Mouse (Mus musculus) brain, adult 2 months (tissue): Measurements from ENCODE around the gene Sec23a.
"Not testable (repeated sequence)": the region's sequence is repeated elsewhere in the genome, so short reads cannot be mapped to it uniquely, and the experiment has no call there.

ENCODE experiments used
- DNase-seq: peaks from one replicate; pipeline ENCODE4 v3.0.0; 2011; ENCODE audit warnings: low read depth, low spot score

The Sec23a gene

DNA sequence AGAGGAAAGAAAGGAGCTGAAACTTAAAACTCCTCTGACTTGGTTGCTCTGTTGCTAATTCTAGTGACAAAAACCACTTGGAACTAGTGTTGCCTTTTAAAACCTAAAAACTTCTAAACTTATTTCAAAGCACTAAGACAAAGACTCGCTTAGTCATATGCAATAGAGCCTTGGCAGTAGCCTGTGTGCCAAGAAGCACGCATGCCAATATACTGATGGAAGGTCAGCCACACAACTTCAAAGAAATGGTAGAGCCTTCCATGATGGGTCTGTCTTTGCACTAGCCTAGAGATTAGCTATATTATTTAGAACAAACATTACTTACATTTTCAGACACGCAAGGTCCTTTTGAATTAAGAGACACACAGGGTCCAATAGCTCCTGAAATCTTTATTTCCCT, 26.1 kb downstream of the Sec23a start:
- DNase-seq = no peak

DNA sequence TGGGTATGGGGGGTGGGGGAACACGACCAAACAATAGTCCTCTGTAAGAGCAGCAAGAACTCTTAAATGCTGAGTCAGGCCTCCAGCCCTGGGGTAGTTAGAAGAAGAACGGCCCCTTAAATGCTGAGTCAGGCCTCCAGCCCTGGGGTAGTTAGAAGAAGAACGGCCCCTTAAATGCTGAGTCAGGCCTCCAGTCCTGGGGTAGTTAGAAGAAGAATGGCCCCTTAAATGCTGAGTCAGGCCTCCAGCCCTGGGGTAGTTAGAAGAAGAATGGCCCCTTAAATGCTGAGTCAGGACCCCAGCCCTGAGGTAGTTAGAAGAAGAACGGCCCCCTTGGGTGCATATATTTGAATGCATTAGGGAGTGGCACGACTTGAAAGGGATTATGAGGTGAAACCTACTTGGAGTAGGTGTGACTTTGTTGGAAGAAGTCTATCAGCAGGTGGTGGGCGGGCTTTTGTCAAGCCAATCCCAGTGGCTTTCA, 30.6 kb downstream of the Sec23a start:
- not testable (repeated sequence) for DNase-seq

DNA sequence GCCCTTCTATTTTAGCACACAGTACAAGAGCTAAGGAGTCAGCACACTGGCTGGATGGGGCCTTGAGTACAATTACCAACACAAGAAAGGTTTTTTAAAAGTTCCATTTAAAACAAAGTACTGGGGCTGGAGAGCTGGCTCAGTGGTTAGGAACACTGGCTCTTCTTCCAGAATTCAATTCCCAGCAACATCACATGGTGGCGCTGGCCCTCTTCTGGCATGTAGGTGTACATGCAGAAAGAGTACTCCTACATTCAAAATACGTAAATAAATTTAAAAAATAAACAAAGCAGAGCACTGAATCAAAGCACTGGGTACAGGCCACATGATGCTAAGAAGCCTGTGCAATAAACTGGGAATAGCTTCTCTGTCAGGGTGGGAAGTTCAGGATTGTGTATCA, 34.9 kb downstream of the Sec23a start:
- DNase-seq = no peak

DNA sequence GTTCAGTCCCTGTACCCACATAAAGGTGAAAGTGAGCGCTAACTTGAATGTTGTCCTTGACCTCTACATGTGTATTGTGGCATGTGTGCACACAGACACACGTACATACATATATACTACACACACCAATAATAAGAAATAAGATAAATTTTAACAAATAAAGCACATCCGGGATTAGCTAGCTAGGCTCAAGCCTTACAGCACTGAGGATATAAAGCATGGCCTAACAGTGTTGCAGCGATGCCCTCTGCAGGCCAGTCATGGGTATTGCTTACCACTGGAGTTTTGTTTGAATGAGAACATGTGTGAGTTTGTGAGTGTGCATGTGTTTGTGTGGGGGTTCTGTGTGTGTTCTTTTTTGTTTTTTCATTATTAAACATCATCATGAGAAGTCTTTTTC, 47.2 kb downstream of the Sec23a start:
- DNase-seq = peak; percentile 62

DNA sequence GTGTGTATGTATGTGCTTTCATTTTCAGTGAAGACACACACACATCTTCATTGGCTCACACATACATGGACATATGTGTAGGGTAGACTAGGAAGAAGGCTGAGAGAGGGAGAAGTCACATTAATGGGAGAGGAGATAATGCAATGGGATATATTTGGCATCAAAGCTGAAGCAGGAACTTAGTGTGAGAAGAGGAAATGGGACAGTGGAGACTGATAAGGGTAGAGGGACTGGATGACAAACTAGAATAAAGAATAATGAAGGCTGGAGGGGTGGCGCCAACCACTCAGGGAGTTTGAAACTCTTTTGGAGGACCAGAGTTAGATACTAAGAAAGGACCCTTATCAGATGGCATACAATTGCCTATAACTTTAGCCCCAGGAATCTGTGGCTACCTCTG, 51.0 kb downstream of the Sec23a start:
- no peak for DNase-seq

DNA sequence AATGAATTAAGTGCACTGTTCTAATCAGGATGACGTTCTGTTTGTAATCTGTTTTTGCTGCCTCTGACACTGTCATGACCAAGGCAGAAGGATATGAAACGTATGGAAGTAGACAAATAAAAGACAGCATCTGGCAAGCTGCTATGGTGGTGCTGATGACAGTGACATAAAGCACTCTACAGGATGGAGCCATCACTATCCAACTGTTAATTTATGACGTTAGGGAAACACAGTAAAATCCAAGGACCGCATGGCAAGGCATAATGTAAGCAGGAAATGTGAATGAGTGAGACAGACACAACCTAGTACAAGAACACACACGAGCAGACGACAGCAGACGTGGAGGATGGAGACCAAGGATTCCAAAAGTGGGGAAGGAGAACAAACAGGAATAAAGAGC, 55.2 kb downstream of the Sec23a start:
- DNase-seq = no peak

DNA sequence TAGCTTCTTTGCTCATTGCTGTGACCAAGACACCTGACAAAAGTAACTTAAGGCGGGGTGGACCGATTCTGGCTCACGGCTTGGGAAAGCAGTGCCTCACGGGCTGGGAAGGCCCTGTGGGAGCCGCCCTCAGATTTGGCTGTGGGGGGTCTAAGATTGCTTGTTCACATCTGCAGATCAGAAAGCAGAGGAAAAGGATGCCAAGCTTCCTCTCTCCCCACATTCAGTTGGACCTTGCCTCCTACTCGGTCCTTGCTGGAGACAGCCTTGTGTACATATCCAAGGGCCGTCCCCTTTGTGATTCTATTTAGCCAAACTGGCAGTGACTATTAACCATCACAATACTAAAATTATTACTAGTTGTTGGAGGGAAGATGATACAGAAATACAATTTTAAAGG, 55.7 kb downstream of the Sec23a start:
- DNase-seq = no peak

DNA sequence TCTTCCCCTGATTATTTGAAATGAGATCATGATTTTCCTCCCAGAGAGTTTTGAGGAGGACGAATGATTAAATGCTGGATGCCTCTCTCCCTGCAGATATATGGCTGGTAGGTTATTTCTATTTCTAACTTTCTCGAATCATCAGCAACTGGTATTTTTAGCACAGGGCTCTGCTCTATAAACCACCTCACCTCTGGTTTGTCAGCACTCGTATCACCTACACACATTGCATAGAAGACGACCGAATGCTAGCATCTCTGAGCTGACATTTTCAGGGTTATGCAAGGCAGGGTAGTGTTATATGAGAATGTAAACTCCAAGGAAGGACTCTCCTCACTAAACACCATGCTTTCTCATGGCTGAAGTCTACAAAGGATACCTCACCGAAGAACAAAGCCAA, 63.9 kb downstream of the Sec23a start:
- DNase-seq = peak; percentile 40

DNA sequence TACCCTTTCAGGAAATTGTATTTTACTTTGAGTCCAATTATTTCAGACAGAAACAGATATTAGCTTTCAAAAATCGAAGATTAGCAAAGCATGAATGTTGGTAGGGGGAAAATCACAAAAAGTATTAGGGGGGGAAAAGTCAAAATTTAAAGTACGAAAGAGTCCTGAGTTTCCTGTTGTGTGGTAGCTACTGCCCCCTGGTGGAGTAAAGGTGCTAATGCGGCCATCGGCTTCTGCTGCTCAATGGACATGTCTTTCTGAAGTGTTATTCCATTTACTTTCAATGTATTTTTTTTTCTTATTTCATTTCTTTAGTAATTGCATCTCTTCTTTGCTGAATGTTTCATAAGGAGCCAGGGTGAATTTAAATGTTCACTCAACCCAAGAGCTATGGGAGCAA, 64.6 kb downstream of the Sec23a start:
- DNase-seq = peak; percentile 72

DNA sequence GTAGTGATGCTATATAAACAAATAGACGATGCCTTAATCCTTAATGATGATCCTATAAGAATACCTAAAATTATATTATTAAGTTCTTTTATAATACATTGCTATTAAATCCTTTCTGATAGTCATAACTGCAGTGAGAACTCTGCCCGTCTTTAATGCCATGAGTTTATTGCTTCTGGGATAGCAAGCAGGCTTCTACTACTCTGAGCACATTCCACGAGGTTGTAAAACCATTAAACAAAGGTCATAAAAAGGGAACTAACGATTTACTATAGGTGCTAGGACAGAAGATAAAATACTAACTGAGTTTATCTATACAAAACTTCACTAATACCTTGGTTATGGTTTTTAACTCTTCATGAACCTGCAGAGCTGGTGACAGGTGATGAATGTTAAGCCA, 69.3 kb downstream of the Sec23a start:
- DNase-seq = no peak

DNA sequence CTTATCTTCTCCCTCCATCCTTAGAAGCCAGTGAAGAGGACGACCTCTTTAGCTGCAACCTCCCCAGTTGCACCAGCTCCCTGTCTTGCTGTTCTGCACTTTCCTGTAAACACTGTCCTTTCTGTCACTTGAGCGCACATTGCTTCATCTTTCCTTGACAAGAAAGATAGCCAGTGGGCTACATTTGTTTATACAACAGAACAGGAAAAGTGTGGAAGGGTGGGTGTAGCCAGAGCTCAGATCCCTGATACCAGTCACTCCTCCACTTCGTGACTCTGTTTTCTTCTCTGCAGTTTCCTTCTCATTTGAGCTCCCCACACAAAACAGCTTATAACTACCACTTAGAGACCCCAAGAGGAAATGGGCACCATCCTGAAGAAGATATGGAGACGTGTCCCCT, 77.2 kb downstream of the Sec23a start:
- DNase-seq = no peak

DNA sequence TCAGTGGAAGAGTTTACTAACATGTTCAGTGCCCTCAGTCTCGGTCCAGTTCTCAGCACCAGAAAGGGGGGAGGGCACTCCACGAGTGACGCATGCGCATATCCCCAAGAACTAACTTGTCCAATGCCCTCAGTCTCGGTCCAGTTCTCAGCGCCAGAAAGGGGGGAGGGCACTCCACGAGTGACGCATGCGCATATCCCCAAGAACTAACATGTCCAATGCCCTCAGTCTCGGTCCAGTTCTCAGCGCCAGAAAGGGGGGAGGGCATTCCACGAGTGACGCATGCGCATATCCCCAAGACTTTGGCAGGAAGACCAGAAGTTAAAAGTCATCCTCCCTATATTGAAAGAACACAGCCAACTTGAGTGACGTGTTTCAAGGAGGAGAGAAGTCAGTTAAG, 86.8 kb downstream of the Sec23a start:
- no peak for DNase-seq

DNA sequence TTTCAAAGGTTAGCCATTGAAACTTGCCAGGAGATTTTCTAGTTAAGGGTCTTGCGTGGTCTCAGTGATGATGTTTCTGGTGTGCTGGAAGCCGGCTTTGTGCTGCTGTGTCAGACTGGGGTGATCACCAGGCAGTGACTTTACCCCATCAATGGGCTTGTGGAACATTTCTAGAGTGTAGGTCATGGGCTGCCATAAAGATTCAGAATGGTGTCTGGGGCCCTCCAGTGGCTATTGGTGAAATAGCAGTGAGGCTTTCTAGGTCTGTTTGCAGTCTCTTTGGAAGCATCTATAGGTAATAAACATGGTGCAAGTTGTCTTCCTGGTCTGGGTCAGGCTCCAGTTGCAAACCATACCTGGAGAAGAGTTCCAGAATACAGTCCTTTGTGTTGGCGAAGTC, 87.8 kb downstream of the Sec23a start:
- peak; percentile 64 for DNase-seq

DNA sequence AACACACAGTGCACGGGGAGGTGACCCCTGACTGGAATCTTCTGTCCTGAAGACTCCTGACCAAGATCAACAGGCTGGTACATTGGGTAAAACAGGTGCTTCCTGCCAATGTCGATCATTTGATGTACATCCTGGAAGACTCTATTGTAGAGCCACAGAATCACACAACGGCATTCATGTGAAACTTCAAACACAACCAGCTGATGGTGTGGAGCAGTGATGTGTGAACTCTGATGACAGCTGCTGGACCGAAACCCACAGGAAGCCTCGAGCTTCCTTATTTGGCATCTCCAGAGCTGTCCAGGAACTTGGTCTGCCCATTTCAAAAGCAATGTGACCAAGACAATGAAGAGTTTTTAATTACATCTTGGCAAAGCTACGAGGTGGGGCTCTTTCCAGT, 91.0 kb downstream of the Sec23a start:
- no peak for DNase-seq

DNA sequence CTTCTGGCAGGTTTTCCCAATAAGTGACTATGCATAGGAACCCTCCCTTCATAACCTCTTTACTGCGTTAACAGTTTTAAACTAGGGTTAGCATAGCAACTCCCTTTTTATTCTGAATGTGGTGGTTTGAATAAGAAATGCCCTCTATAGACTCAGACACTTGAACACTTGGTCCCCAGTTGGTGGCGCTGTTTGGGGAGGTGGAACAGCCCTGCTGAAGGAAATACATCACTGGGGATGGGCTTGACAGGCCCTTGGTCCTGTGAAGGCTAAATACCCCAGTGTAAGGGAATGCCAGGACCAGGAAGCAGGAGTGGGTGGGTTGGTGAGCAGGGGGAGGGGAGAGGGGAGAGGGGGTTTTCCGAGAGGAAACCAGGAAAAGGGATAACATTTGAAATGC, 92.3 kb downstream of the Sec23a start:
- no peak for DNase-seq

DNA sequence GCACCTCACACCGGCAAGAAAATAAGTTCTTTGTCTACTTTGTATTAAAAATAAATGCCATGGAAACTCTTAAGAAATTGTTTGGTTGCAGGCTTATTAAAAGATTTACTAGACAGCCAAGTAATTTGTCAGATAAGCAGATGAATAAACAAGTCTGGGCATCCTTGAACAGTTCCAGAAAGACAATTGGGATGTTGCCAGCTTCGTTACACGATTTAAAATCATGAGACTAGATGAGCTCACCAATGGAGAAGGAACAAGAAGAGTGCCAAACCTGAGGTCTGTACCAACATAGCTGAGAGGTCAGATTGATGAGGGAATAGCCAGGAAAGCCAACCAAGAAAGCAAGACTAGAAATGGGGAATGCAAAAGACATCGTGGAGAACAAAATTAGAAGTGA, 102.0 kb downstream of the Sec23a start:
- peak; percentile 14 for DNase-seq
